Mouse (Mus musculus) testis, adult 10 weeks (tissue): ENCODE measurements around the gene Pfdn5. TPM values are rescaled to one million over a fixed set of nuclear protein-coding genes. Genes with fewer than 3 reads are reported as not detected.

ENCODE experiments used
- polyA plus RNA-seq: library from polyadenylated mRNA; stranded (reverse); fragments of 350-450 nt; fragmentation: Illumina TruSeq; extraction: RNeasy Lipid Tissue Mini Kit (QIAGEN cat#74804); gene quantifications from one replicate; pipeline ENCODE4 v1.2.3, GENCODE M21; 2014; ENCODE audit warnings: low read depth, low replicate concordance

Pfdn5 gene
- polyA plus RNA-seq = 178 TPM

DNA sequence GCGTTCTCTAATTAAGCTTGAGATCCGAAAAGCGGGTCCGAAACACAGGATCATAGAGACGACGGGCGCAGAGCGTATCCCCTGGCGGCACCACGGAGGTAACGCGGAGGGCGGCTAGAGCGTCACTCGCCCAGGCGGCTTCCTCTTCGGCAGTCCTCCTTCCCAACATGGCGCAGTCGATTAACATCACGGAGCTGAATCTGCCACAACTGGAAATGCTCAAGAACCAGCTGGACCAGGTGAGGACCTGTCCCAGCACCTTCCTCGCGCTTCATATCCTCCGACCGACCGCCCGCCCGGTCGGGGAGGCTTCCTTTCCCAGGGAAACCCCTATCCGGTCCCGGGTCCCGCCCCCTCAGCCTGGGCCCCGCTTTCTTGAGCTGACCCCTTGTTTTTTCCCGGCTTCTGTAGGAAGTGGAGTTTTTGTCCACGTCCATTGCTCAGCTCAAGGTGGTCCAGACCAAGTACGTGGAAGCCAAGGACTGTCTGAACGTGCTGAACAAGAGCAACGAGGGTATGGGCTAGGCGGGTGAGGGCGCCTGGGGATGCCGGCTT lies at the start of gene Pfdn5:
Pfdn5 (plus strand) TSS at position 95 of the 555 bp plus-strand sequence.

GRCm38 (mm10) chr15:102279092-102279782 lies 46.7 kb upstream of the Pfdn5 start, which contains the start of gene Mfsd5:
Gene Mfsd5, plus strand, starts transcription at chr15:102279454.

GRCm38 (mm10) chr15:102295633-102296367 lies 30.1 kb upstream of the Pfdn5 start, which contains the start of gene Espl1:
Gene Espl1, plus strand, starts transcription at chr15:102296266.

DNA sequence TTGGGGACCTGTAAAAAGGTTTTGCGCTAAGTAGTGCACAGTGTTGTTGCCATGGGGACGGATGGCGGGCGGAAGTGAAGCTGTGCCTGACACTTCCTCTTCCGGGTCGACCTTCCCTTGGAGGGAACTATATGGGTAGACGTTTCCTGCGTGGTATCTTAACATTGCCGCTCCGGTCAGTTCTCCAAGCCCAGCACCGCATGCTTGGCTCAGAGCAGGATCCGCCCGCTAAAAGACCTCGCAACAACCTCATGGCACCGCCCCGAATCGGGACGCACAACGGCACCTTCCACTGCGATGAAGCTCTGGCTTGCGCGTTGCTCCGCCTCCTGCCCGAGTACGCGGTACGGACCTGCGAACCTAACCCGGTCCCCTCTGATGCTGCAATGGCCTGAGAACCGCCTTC lies 5.7 kb downstream of the Pfdn5 start, which contains the start of gene Myg1:
Myg1 (plus strand) TSS at position 100 of the 406 bp plus-strand sequence.

DNA sequence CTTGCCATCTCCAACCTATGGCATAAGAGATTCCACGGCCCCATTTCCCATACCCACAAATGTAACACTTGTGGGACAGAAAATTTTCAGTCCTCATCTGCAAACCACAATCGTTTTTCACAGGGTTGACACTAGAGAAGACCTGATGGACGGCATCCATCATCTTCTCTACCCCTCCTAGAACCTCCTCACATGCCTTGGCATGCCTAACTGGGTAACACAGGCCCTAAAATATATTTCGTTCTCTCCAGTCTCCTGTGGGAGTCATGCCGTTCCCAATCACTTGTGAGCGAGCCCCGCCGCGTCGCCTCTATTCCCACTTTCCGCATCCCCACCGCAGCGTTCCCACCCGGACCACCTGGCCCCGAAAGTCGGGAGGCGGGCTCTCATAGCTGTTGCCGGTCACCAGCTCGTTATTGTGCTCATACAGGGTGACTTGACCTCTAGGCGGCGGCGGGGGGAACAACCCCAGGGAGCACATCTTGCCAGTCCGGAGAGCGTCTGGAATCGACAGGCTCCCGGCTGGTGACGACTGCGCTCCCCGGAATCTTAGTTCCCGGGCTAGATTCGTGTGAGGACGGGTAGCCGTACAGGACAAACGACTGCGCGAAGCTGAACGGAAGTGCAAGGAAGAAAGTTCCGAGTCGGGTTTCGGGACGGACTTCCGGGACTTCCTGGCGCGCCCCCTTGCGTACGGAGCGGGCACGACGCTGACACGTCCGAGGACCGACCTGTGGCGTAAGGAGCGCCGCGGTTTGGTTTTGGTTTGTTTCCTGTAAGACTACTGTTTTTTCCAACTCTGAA lies 24.4 kb downstream of the Pfdn5 start, which contains the start of gene Aaas:
Aaas (minus strand) TSS at position 634 of the 804 bp plus-strand sequence.

GRCm38 (mm10) chr15:102366733-102367344 lies 40.9 kb downstream of the Pfdn5 start, which contains the start of gene Sp7:
Gene Sp7, minus strand, starts transcription at chr15:102367182.

Other genes starting within 250 kb of the Pfdn5 start
- 3.6 TPM for gene Tns2, start 225.7 kb upstream of the Pfdn5 start, polyA plus RNA-seq
- 0.81 TPM for gene Spryd3, start 189.9 kb upstream of the Pfdn5 start, polyA plus RNA-seq
- 0.57 TPM for gene Igfbp6, start 181.8 kb upstream of the Pfdn5 start, polyA plus RNA-seq
- not detected for gene Soat2, start 175.6 kb upstream of the Pfdn5 start, polyA plus RNA-seq
- gene Zfp740, start 122.9 kb upstream of the Pfdn5 start, polyA plus RNA-seq = 10.3 TPM
- 5.8 TPM for gene Csad, start 121.4 kb upstream of the Pfdn5 start, polyA plus RNA-seq
- not detected for gene Itgb7, start 94.2 kb upstream of the Pfdn5 start, polyA plus RNA-seq
- gene Rarg, start 68.6 kb upstream of the Pfdn5 start, polyA plus RNA-seq = 1.2 TPM
- not detected for gene Gm9918, start 55.6 kb upstream of the Pfdn5 start, polyA plus RNA-seq
- gene Mfsd5, start 46.7 kb upstream of the Pfdn5 start, polyA plus RNA-seq = 0.20 TPM
- gene Espl1, start 29.9 kb upstream of the Pfdn5 start, polyA plus RNA-seq = 5.2 TPM
- 8.8 TPM for gene Myg1, start 5.6 kb downstream of the Pfdn5 start, polyA plus RNA-seq
- 10.5 TPM for gene Aaas, start 24.7 kb downstream of the Pfdn5 start, polyA plus RNA-seq
- 0.06 TPM for gene Sp7, start 41.1 kb downstream of the Pfdn5 start, polyA plus RNA-seq
- 42.2 TPM for gene Sp1, start 80.0 kb downstream of the Pfdn5 start, polyA plus RNA-seq
- gene Amhr2, start 119.3 kb downstream of the Pfdn5 start, polyA plus RNA-seq = 3.7 TPM
- gene Prr13, start 132.9 kb downstream of the Pfdn5 start, polyA plus RNA-seq = 5.6 TPM
- 1,121 TPM for gene Pcbp2, start 144.4 kb downstream of the Pfdn5 start, polyA plus RNA-seq
- gene Gm10337, start 177.6 kb downstream of the Pfdn5 start, polyA plus RNA-seq = not detected
- 1.4 TPM for gene Map3k12, start 190.9 kb downstream of the Pfdn5 start, polyA plus RNA-seq
- 7.4 TPM for gene Tarbp2, start 192.1 kb downstream of the Pfdn5 start, polyA plus RNA-seq
- gene Npff, start 198.8 kb downstream of the Pfdn5 start, polyA plus RNA-seq = not detected